Mouse (Mus musculus): ENCODE measurements around the gene Rpap2. TPM values are rescaled to one million over a fixed set of nuclear protein-coding genes. Genes with fewer than 3 reads are reported as not detected.

The Rpap2 gene
- polyA plus RNA-seq, 1 experiment: 12.3 TPM

- TF ChIP-seq POLR2A (IDR thresholded peaks at IDR 0.05; ENCODE audit: borderline replicate concordance, extremely low read depth, insufficient read depth, insufficient read length, poor library complexity, severe bottlenecking) (no peak), CTCF (IDR thresholded peaks at IDR 0.05; ENCODE audit: borderline replicate concordance, extremely low read depth, insufficient read depth, insufficient read length) (no peak)
- DNase-seq (ENCODE audit: low read depth): no peak
Observed at GRCm38 (mm10) chr5:107638366-107638765, 41.2 kb downstream of the Rpap2 start.

GRCm38 (mm10) chr5:107644595-107644994, 47.4 kb downstream of the Rpap2 start:
- no peak for DNase-seq (ENCODE audit: low read depth)
- TF ChIP-seq POLR2A (IDR thresholded peaks at IDR 0.05; ENCODE audit: borderline replicate concordance, extremely low read depth, insufficient read depth, insufficient read length, poor library complexity, severe bottlenecking) (no peak), CTCF (IDR thresholded peaks at IDR 0.05; ENCODE audit: borderline replicate concordance, extremely low read depth, insufficient read depth, insufficient read length) (no peak)

- DNase-seq (ENCODE audit: low read depth): no peak
- no peak for TF ChIP-seq CTCF (IDR thresholded peaks at IDR 0.05; ENCODE audit: borderline replicate concordance, extremely low read depth, insufficient read depth, insufficient read length)
- no peak for TF ChIP-seq POLR2A (IDR thresholded peaks at IDR 0.05; ENCODE audit: borderline replicate concordance, extremely low read depth, insufficient read depth, insufficient read length, poor library complexity, severe bottlenecking)
Observed at GRCm38 (mm10) chr5:107645935-107646334, 48.8 kb downstream of the Rpap2 start.

- no peak for DNase-seq (ENCODE audit: low read depth)
- TF ChIP-seq CTCF (IDR thresholded peaks at IDR 0.05; ENCODE audit: borderline replicate concordance, extremely low read depth, insufficient read depth, insufficient read length) (no peak), POLR2A (IDR thresholded peaks at IDR 0.05; ENCODE audit: borderline replicate concordance, extremely low read depth, insufficient read depth, insufficient read length, poor library complexity, severe bottlenecking) (no peak)
Observed at GRCm38 (mm10) chr5:107647580-107647979, 50.4 kb downstream of the Rpap2 start.

- TF ChIP-seq CTCF (IDR thresholded peaks at IDR 0.05; ENCODE audit: borderline replicate concordance, extremely low read depth, insufficient read depth, insufficient read length) (no peak), POLR2A (IDR thresholded peaks at IDR 0.05; ENCODE audit: borderline replicate concordance, extremely low read depth, insufficient read depth, insufficient read length, poor library complexity, severe bottlenecking) (no peak)
Observed at GRCm38 (mm10) chr5:107648552-107649125, 51.5 kb downstream of the Rpap2 start.

GRCm38 (mm10) chr5:107649680-107650079, 52.5 kb downstream of the Rpap2 start:
- DNase-seq (ENCODE audit: low read depth): no peak
- no peak for TF ChIP-seq POLR2A (IDR thresholded peaks at IDR 0.05; ENCODE audit: borderline replicate concordance, extremely low read depth, insufficient read depth, insufficient read length, poor library complexity, severe bottlenecking)
- TF ChIP-seq CTCF (IDR thresholded peaks at IDR 0.05; ENCODE audit: borderline replicate concordance, extremely low read depth, insufficient read depth, insufficient read length): no peak

More at GRCm38 (mm10) chr5:107648552-107649125, 51.5 kb downstream of the Rpap2 start:
- DNase-seq (ENCODE audit: low read depth): no peak

- DNase-seq (ENCODE audit: low read depth): no peak
Observed at GRCm38 (mm10) chr5:107650427-107650826, 53.3 kb downstream of the Rpap2 start.

GRCm38 (mm10) chr5:107652055-107652660, 55.0 kb downstream of the Rpap2 start:
- DNase-seq (ENCODE audit: low read depth): no peak
- no peak for TF ChIP-seq CTCF (IDR thresholded peaks at IDR 0.05; ENCODE audit: borderline replicate concordance, extremely low read depth, insufficient read depth, insufficient read length)
- TF ChIP-seq POLR2A (IDR thresholded peaks at IDR 0.05; ENCODE audit: borderline replicate concordance, extremely low read depth, insufficient read depth, insufficient read length, poor library complexity, severe bottlenecking): no peak

More at GRCm38 (mm10) chr5:107650427-107650826, 53.3 kb downstream of the Rpap2 start:
- no peak for TF ChIP-seq POLR2A (IDR thresholded peaks at IDR 0.05; ENCODE audit: borderline replicate concordance, extremely low read depth, insufficient read depth, insufficient read length, poor library complexity, severe bottlenecking)
- TF ChIP-seq CTCF (IDR thresholded peaks at IDR 0.05; ENCODE audit: borderline replicate concordance, extremely low read depth, insufficient read depth, insufficient read length): no peak

- no peak for TF ChIP-seq CTCF (IDR thresholded peaks at IDR 0.05; ENCODE audit: borderline replicate concordance, extremely low read depth, insufficient read depth, insufficient read length)
- no peak for TF ChIP-seq POLR2A (IDR thresholded peaks at IDR 0.05; ENCODE audit: borderline replicate concordance, extremely low read depth, insufficient read depth, insufficient read length, poor library complexity, severe bottlenecking)
- DNase-seq (ENCODE audit: low read depth): no peak
Observed at GRCm38 (mm10) chr5:107678392-107678791, 81.2 kb downstream of the Rpap2 start.

- no peak for DNase-seq (ENCODE audit: low read depth)
- no peak for TF ChIP-seq POLR2A (IDR thresholded peaks at IDR 0.05; ENCODE audit: borderline replicate concordance, extremely low read depth, insufficient read depth, insufficient read length, poor library complexity, severe bottlenecking)
- TF ChIP-seq CTCF (IDR thresholded peaks at IDR 0.05; ENCODE audit: borderline replicate concordance, extremely low read depth, insufficient read depth, insufficient read length): no peak
Observed at GRCm38 (mm10) chr5:107681300-107681699, 84.1 kb downstream of the Rpap2 start.

GRCm38 (mm10) chr5:107684380-107684779, 87.2 kb downstream of the Rpap2 start:
- TF ChIP-seq POLR2A (IDR thresholded peaks at IDR 0.05; ENCODE audit: borderline replicate concordance, extremely low read depth, insufficient read depth, insufficient read length, poor library complexity, severe bottlenecking): no peak
- no peak for TF ChIP-seq CTCF (IDR thresholded peaks at IDR 0.05; ENCODE audit: borderline replicate concordance, extremely low read depth, insufficient read depth, insufficient read length)
- DNase-seq (ENCODE audit: low read depth): no peak

- peak; percentile 0 for DNase-seq (ENCODE audit: low read depth)
- TF ChIP-seq CTCF (IDR thresholded peaks at IDR 0.05; ENCODE audit: borderline replicate concordance, extremely low read depth, insufficient read depth, insufficient read length) (no peak), POLR2A (IDR thresholded peaks at IDR 0.05; ENCODE audit: borderline replicate concordance, extremely low read depth, insufficient read depth, insufficient read length, poor library complexity, severe bottlenecking) (no peak)
Observed at GRCm38 (mm10) chr5:107687161-107687560, 90.0 kb downstream of the Rpap2 start.
